Mouse (Mus musculus) hindlimb bud, embryonic 11.5 days (tissue): Measurements from ENCODE around the gene Faim.

ENCODE experiments used
- DNase-seq: peaks from one replicate; pipeline ENCODE4 v3.0.0-alpha.2; 2012; ENCODE audit warnings: low read depth, low spot score; ENCODE audit errors: extremely low spot score

The Faim gene

GRCm38 (mm10) chr9:98973561-98973960 lies 12.6 kb upstream of the Faim start:
- DNase-seq, result no peak

GRCm38 (mm10) chr9:98974898-98975297 lies 11.3 kb upstream of the Faim start:
- no peak for DNase-seq

GRCm38 (mm10) chr9:98976081-98976480 lies 10.1 kb upstream of the Faim start:
- DNase-seq, result no peak

- DNase-seq, result no peak
Observed at GRCm38 (mm10) chr9:98976520-98976919, 9.7 kb upstream of the Faim start.

GRCm38 (mm10) chr9:98979431-98980416 lies 6.4 kb upstream of the Faim start:
- peak; percentile 88 for DNase-seq

GRCm38 (mm10) chr9:98986476-98987096 lies 413 bp downstream of the Faim start:
- DNase-seq, result no peak

- DNase-seq, result no peak
Observed at GRCm38 (mm10) chr9:98987131-98987530, 958 bp downstream of the Faim start.

- no peak for DNase-seq
Observed at GRCm38 (mm10) chr9:98994103-98994502, 7.9 kb downstream of the Faim start.

- DNase-seq, result no peak
Observed at GRCm38 (mm10) chr9:98999881-99000339, 13.7 kb downstream of the Faim start.

GRCm38 (mm10) chr9:99001326-99001725 lies 15.2 kb downstream of the Faim start:
- no peak for DNase-seq

- no peak for DNase-seq
Observed at GRCm38 (mm10) chr9:99009069-99009897, 23.1 kb downstream of the Faim start.

GRCm38 (mm10) chr9:99009898-99010199 lies 23.7 kb downstream of the Faim start:
- DNase-seq, result no peak

GRCm38 (mm10) chr9:99016301-99016700 lies 30.1 kb downstream of the Faim start:
- DNase-seq, result no peak

GRCm38 (mm10) chr9:99016759-99017158 lies 30.6 kb downstream of the Faim start:
- no peak for DNase-seq

GRCm38 (mm10) chr9:99017679-99018078 lies 31.5 kb downstream of the Faim start:
- DNase-seq, result no peak

- DNase-seq, result no peak
Observed at GRCm38 (mm10) chr9:99021166-99021565, 35.0 kb downstream of the Faim start.

- DNase-seq, result no peak
Observed at GRCm38 (mm10) chr9:99021751-99022150, 35.6 kb downstream of the Faim start.

- no peak for DNase-seq
Observed at GRCm38 (mm10) chr9:99032031-99032430, 45.9 kb downstream of the Faim start.

- no peak for DNase-seq
Observed at GRCm38 (mm10) chr9:99034111-99034510, 47.9 kb downstream of the Faim start.

- DNase-seq, result no peak
Observed at GRCm38 (mm10) chr9:99035575-99035974, 49.4 kb downstream of the Faim start, which contains the start of gene Gm1123. Gene Gm1123, minus strand, starts transcription at chr9:99035715.

- DNase-seq, result no peak
Observed at GRCm38 (mm10) chr9:99041994-99042393, 55.8 kb downstream of the Faim start.
